Mouse (Mus musculus) heart, adult 2 months (tissue): ENCODE measurements at regions not wholly inside any gene's neighbourhood (a gene's known extent, or its start where the extent isn't known, plus 50 kb on each side); places are given as distances from the start of the nearest gene placed in this dataset.

Experiments used
- CTCF ChIP-seq: fragments of 200-600 bp; IDR thresholded peaks from 2 replicates; pipeline ENCODE4 v1.8.1; 2022; ENCODE audit warnings: antibody characterized with exemption, mild to moderate bottlenecking, moderate library complexity
- EP300 ChIP-seq: fragments of 200-500 bp; IDR thresholded peaks from 2 replicates; pipeline ENCODE4 v1.6.1; 2011; ENCODE audit warnings: low read depth, low read length, control low read depth; ENCODE audit not compliant: insufficient read depth
- POLR2A ChIP-seq: fragments of 200-500 bp; IDR thresholded peaks from 2 replicates; pipeline ENCODE4 v1.6.1; 2011; ENCODE audit warnings: mild to moderate bottlenecking, low read depth, low read length, control low read depth; ENCODE audit not compliant: insufficient read depth

DNA sequence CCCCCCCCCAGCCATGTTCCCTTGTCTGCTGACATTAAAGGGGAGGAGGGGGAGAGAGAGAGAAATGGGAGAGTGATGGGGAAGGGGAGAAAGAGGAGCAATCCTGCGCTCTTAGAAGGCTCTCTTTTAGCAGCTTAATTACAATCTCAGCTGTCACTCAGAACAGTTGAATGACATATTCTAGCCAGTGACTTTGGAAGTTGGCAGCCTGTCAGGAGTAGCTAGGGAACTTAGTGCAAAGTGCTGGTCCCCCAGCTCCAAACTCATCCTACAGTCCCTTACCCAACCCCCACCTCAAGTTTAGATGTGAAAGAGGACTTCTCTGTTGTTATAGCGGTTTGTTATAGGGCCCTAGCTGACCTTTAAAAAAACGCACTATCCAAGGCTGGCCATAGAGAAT, 604.9 kb downstream of the Ebf1 start:
- TF ChIP-seq EP300 (no peak), POLR2A (no peak), CTCF (no peak)
